Mouse (Mus musculus): ENCODE data around the gene Fhit. TPM values are rescaled to one million over a fixed set of nuclear protein-coding genes. Genes with fewer than 3 reads are reported as not detected.
A peak's percentile ranks its signal among the peaks of the same experiment; 100 is the strongest.

The Fhit gene
- polyA plus RNA-seq, 1 experiment from 2014 or later = 4.6 TPM

DNA sequence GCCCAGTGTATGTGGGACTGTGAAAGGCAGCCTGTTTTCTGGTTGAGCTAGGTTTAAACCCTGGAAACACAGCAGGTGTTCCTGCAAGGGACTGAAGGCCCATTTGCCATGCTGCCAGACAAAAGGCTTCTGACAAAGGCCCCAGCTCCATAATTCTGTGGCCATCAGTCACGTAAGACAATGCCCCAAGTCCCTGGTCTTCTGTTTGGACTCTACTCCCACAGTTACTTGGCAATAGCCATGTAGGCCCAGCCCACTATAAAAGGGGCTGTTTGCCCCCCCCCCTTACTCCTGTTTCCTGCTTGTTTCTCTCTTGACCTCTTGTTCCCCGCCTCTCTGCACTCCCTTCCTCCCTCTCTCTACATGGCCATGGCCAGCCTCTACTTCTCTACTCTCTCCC lies 502.5 kb downstream of the Fhit start:
- no peaks in the 10 kb centered on the region for H3K9me3 ChIP-seq
- H3K4me1 ChIP-seq = peaks cover 5% of the 10 kb centered on the region; the same call in 1 of the 2 replicates
- ATAC-seq (ENCODE audit: low FRiP score, low read depth) = peak; percentile 86
- H3K27ac ChIP-seq = no peak overlapping the region
- no peaks in the 10 kb centered on the region for H3K36me3 ChIP-seq
- H3K4me3 ChIP-seq = no peak overlapping the region
- H3K9ac ChIP-seq = no peak overlapping the region
- 18% methylated on average over 2 of the region's 2 CpGs for WGBS
- H3K4me2 ChIP-seq (replicated peaks) = no peak overlapping the region
- no peaks in the 10 kb centered on the region for H3K27me3 ChIP-seq (replicated peaks)

- WGBS = 74% methylated on average over 1 of the region's 1 CpGs
- Histone ChIP-seq H3K4me3 (no peak overlapping the region), H3K27ac (no peak overlapping the region), H3K9ac (no peak overlapping the region), H3K36me3 (no peaks in the 10 kb centered on the region), H3K4me2 (replicated peaks) (no peak overlapping the region), H3K27me3 (replicated peaks) (no peaks in the 10 kb centered on the region), H3K9me3 (no peaks in the 10 kb centered on the region), H3K4me1 (peaks cover 5% of the 10 kb centered on the region; the same call in 1 of the 2 replicates)
- no peak for ATAC-seq (ENCODE audit: low FRiP score, low read depth)
Measured at GRCm38 (mm10) chr14:10658219-10658618, 503.6 kb downstream of the Fhit start.

DNA sequence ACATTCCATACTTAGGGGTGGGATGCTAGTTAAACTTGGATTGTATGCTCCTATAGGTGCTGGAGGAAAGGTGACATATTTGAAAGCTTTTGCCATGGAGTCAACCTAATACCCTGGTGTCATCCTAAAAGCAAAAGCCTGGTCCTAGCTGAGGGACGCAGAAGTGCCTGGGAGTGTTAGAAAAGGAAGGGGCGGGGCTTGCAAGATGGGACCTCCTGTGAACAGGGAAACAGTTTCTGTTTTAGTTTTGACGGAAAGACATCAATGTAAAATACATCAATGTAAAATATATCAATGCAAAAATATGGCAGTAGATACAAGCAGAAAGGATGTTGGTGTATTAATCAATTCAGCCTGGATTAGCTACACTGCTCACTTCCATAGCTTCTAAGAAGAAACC lies 504.5 kb downstream of the Fhit start:
- H3K4me1 ChIP-seq = peaks cover 5% of the 10 kb centered on the region; the same call in 1 of the 2 replicates
- no peak overlapping the region for H3K4me3 ChIP-seq
- H3K9me3 ChIP-seq = no peaks in the 10 kb centered on the region
- ATAC-seq (ENCODE audit: low FRiP score, low read depth) = no peak
- H3K27ac ChIP-seq = no peak overlapping the region
- H3K27me3 ChIP-seq (replicated peaks) = no peaks in the 10 kb centered on the region
- H3K36me3 ChIP-seq = no peaks in the 10 kb centered on the region
- WGBS = 87% methylated on average over 3 of the region's 3 CpGs
- no peak overlapping the region for H3K4me2 ChIP-seq (replicated peaks)
- no peak overlapping the region for H3K9ac ChIP-seq

- Histone ChIP-seq H3K36me3 (no peaks in the 10 kb centered on the region), H3K27me3 (replicated peaks) (no peaks in the 10 kb centered on the region), H3K27ac (no peak overlapping the region), H3K9me3 (no peaks in the 10 kb centered on the region), H3K4me1 (peaks cover 5% of the 10 kb centered on the region; the same call in 1 of the 2 replicates), H3K4me2 (replicated peaks) (no peak overlapping the region), H3K4me3 (no peak overlapping the region), H3K9ac (no peak overlapping the region)
- no peak for ATAC-seq (ENCODE audit: low FRiP score, low read depth)
- 57% methylated on average over 3 of the region's 3 CpGs for WGBS
Measured at GRCm38 (mm10) chr14:10655842-10656241, 506.0 kb downstream of the Fhit start.

GRCm38 (mm10) chr14:10647832-10648231 lies 514.0 kb downstream of the Fhit start:
- no peak overlapping the region for H3K4me3 ChIP-seq
- H3K4me1 ChIP-seq = no peaks in the 10 kb centered on the region
- no peaks in the 10 kb centered on the region for H3K27me3 ChIP-seq (replicated peaks)
- no peaks in the 10 kb centered on the region for H3K36me3 ChIP-seq
- ATAC-seq (ENCODE audit: low FRiP score, low read depth) = no peak
- H3K9me3 ChIP-seq = no peaks in the 10 kb centered on the region
- no peak overlapping the region for H3K9ac ChIP-seq
- no peak overlapping the region for H3K4me2 ChIP-seq (replicated peaks)
- H3K27ac ChIP-seq = no peak overlapping the region

- Histone ChIP-seq H3K36me3 (no peaks in the 10 kb centered on the region), H3K9ac (no peak overlapping the region), H3K27ac (no peak overlapping the region), H3K4me1 (no peaks in the 10 kb centered on the region), H3K4me2 (replicated peaks) (no peak overlapping the region), H3K9me3 (no peaks in the 10 kb centered on the region), H3K4me3 (no peak overlapping the region), H3K27me3 (replicated peaks) (no peaks in the 10 kb centered on the region)
- no peak for ATAC-seq (ENCODE audit: low FRiP score, low read depth)
- 56% methylated on average over 3 of the region's 3 CpGs for WGBS
Measured at GRCm38 (mm10) chr14:10631783-10632182, 530.1 kb downstream of the Fhit start.

DNA sequence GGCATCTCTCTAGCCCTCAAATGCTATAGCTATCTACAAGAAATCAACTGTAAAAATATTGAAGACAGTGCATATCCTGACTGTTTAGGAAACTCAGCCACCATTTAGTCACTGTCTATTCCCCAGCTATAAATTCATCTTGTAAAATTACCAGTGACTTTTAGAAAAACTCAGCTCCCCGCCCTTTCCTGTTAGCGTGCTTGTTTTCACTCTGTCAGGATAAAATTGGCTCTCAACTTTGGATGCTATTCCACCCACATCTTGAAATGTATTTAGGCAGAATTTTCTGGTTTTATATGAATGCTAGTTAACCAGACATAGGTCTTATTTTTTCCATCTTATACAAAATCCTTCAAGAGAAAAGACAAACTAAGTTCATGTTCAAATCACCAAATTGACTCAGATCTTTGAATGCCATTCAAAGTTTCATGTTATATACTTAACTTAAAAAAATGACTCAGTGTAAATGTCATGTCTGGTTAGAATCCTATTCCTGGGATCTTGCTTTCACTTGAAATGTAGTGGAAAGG lies 530.9 kb downstream of the Fhit start:
- no peaks in the 10 kb centered on the region for H3K4me1 ChIP-seq
- WGBS = 90% methylated on average over 2 of the region's 2 CpGs
- no peak overlapping the region for H3K4me3 ChIP-seq
- no peak overlapping the region for H3K4me2 ChIP-seq (replicated peaks)
- no peak for ATAC-seq (ENCODE audit: low FRiP score, low read depth)
- no peak overlapping the region for H3K9ac ChIP-seq
- H3K27ac ChIP-seq = no peak overlapping the region
- H3K9me3 ChIP-seq = no peaks in the 10 kb centered on the region
- no peaks in the 10 kb centered on the region for H3K36me3 ChIP-seq
- no peaks in the 10 kb centered on the region for H3K27me3 ChIP-seq (replicated peaks)

DNA sequence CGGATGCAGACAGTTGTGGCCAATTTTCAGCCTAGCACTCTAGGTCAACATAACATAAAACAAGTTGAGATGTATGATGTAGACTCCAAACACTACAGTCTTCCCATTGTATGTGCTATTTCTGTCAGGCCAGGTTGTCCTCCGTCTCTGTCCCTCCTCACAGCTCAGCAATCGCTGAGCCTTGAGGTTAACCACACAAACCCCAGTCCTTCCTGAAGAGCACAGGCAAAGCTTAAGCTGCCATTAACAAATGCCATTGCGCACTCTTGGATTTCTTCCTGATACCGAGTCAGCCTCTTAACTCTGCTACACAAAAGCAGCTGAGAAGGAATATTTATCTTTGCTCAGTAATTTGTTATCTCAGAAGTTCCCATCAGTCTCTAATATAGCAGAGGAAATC lies 568.4 kb downstream of the Fhit start:
- no peak overlapping the region for H3K4me3 ChIP-seq
- ATAC-seq (ENCODE audit: low FRiP score, low read depth) = no peak
- 85% methylated on average over 5 of the region's 5 CpGs for WGBS
- no peak overlapping the region for H3K4me2 ChIP-seq (replicated peaks)
- H3K4me1 ChIP-seq = no peaks in the 10 kb centered on the region
- no peak overlapping the region for H3K27ac ChIP-seq
- H3K9me3 ChIP-seq = no peaks in the 10 kb centered on the region
- no peaks in the 10 kb centered on the region for H3K27me3 ChIP-seq (replicated peaks)
- no peak overlapping the region for H3K9ac ChIP-seq
- no peaks in the 10 kb centered on the region for H3K36me3 ChIP-seq

GRCm38 (mm10) chr14:10568937-10569552 lies 592.8 kb downstream of the Fhit start:
- Histone ChIP-seq H3K4me1 (no peaks in the 10 kb centered on the region), H3K4me3 (no peak overlapping the region), H3K27me3 (replicated peaks) (no peaks in the 10 kb centered on the region), H3K27ac (no peak overlapping the region), H3K4me2 (replicated peaks) (no peak overlapping the region), H3K9ac (no peak overlapping the region), H3K9me3 (no peaks in the 10 kb centered on the region), H3K36me3 (no peaks in the 10 kb centered on the region)
- 90% methylated on average over 3 of the region's 3 CpGs for WGBS
- no peak for ATAC-seq (ENCODE audit: low FRiP score, low read depth)

- H3K4me1 ChIP-seq = no peaks in the 10 kb centered on the region
- H3K4me3 ChIP-seq = no peak overlapping the region
- H3K9ac ChIP-seq = no peak overlapping the region
- H3K4me2 ChIP-seq (replicated peaks) = no peak overlapping the region
- no peaks in the 10 kb centered on the region for H3K9me3 ChIP-seq
- no peak overlapping the region for H3K27ac ChIP-seq
- H3K27me3 ChIP-seq (replicated peaks) = no peaks in the 10 kb centered on the region
- WGBS = 71% methylated on average over 2 of the region's 2 CpGs
- H3K36me3 ChIP-seq = no peaks in the 10 kb centered on the region
- ATAC-seq (ENCODE audit: low FRiP score, low read depth) = no peak
Measured at GRCm38 (mm10) chr14:10567771-10568170, 594.1 kb downstream of the Fhit start.

GRCm38 (mm10) chr14:10554755-10555154 lies 607.1 kb downstream of the Fhit start:
- H3K36me3 ChIP-seq = no peaks in the 10 kb centered on the region
- no peak for ATAC-seq (ENCODE audit: low FRiP score, low read depth)
- no peaks in the 10 kb centered on the region for H3K9me3 ChIP-seq
- no peak overlapping the region for H3K9ac ChIP-seq
- H3K4me3 ChIP-seq = no peak overlapping the region
- H3K27me3 ChIP-seq (replicated peaks) = no peaks in the 10 kb centered on the region
- no peaks in the 10 kb centered on the region for H3K4me1 ChIP-seq
- WGBS = 33% methylated on average over 6 of the region's 6 CpGs
- no peak overlapping the region for H3K27ac ChIP-seq
- no peak overlapping the region for H3K4me2 ChIP-seq (replicated peaks)

GRCm38 (mm10) chr14:10548632-10549031 lies 613.2 kb downstream of the Fhit start:
- Histone ChIP-seq H3K9ac (no peak overlapping the region), H3K36me3 (no peaks in the 10 kb centered on the region), H3K27ac (no peak overlapping the region), H3K27me3 (replicated peaks) (no peaks in the 10 kb centered on the region), H3K9me3 (no peaks in the 10 kb centered on the region), H3K4me1 (no peaks in the 10 kb centered on the region), H3K4me3 (no peak overlapping the region), H3K4me2 (replicated peaks) (no peak overlapping the region)
- WGBS = 91% methylated on average over 2 of the region's 2 CpGs
- no peak for ATAC-seq (ENCODE audit: low FRiP score, low read depth)

DNA sequence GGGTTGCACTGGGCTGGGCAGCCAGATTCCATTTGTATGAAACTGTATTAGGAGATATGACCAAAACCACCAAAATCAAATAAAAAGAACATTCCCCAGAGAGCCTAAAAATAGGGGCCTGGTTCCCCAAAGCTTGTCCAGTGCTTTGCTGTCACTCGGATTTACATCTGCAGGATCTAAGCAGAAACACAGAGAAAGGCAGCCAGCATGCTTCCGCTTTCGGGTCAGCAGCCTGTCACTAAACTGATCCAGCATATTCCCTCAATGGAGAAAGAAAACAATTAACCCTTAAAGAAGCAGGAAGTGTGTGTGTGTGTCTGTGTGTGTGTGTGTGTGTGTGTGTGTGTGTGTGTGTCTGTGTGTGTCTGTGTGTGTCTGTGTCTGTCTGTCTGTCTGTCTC lies 615.9 kb downstream of the Fhit start:
- H3K4me3 ChIP-seq = no peak overlapping the region
- H3K27me3 ChIP-seq (replicated peaks) = no peaks in the 10 kb centered on the region
- no peaks in the 10 kb centered on the region for H3K9me3 ChIP-seq
- H3K4me2 ChIP-seq (replicated peaks) = no peak overlapping the region
- no peaks in the 10 kb centered on the region for H3K4me1 ChIP-seq
- no peak for ATAC-seq (ENCODE audit: low FRiP score, low read depth)
- no peak overlapping the region for H3K27ac ChIP-seq
- 71% methylated on average over 3 of the region's 3 CpGs for WGBS
- no peak overlapping the region for H3K9ac ChIP-seq
- no peaks in the 10 kb centered on the region for H3K36me3 ChIP-seq
